Mouse (Mus musculus): ENCODE measurements around the gene Rplp1. TPM values are rescaled to one million over a fixed set of nuclear protein-coding genes. Genes with fewer than 3 reads are reported as not detected.

Rplp1 gene
- polyA plus RNA-seq, 1 experiment from 2014 or later = 1,160 TPM

DNA sequence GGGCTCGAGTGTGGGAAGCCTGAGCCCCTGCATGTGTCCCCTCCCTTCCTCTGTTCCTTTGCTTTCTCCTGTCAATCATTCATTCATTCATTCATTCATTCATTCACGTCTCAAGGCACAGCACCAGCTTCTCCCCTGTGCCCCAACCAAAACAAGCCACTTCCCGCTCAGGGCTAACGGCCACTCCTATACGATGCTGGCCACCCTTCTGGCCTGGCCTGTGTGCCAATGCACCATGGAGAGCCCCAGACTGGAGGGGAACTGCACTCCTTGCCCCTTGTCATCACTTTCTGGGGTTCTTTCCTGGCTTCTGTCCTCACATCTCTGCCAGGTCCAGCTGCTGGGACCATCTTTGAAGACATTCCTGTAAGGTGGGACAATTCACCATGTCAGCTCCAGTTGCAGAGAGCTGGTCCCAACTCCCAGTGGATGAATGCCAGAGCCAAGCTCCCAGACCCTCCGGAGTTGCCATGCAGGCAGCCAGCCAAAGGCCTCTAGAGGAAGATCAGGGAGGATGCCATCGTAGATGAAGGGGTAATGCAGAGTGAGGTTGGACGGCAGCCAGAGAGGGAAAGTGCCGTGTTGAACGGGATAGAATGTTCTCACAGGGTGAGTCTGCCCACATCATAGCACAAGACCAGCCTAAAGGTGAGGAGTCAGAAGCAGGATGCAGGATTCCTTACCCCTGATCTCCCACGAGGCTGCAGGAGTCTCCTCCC lies 26.5 kb downstream of the Rplp1 start:
- Histone ChIP-seq H3K4me1 (ENCODE audit: control insufficient read depth in 2 of 2, insufficient read depth in 2 of 2, low read length in 2 of 2) (peaks cover 23 to 39% of the 10 kb centered on the region in 2 experiments), H3K9ac (ENCODE audit: low read length) (no peak overlapping the region), H3K9me3 (ENCODE audit: control insufficient read depth, low read length) (no peaks in the 10 kb centered on the region), H3K27ac (replicated peaks in 1 of 2; ENCODE audit: control insufficient read depth in 1 of 2, insufficient read depth in 1 of 2, low read depth in 2 of 2, low read length in 2 of 2) (no peak overlapping the region), H3K4me3 (ENCODE audit: control insufficient read depth in 1 of 2, insufficient read depth in 1 of 2, low read depth in 1 of 2, low read length in 2 of 2) (no peak overlapping the region), H3K4me2 (ENCODE audit: low read length) (no peak overlapping the region), H3K27me3 (ENCODE audit: control insufficient read depth, insufficient read depth, low read length) (0 out of 2 replicates have a peak, but pooled peaks cover 2% of the 10 kb centered on the region), H3K36me3 (ENCODE audit: control insufficient read depth, insufficient read depth, low read length) (no peaks in the 10 kb centered on the region)
- WGBS = 37% methylated on average over 11 of the region's 11 CpGs
- peak; percentile 48; the same call in 1 of the 2 replicates for ATAC-seq (ENCODE audit: insufficient number of reproducible peaks, insufficient read depth, low FRiP score, low read depth)

DNA sequence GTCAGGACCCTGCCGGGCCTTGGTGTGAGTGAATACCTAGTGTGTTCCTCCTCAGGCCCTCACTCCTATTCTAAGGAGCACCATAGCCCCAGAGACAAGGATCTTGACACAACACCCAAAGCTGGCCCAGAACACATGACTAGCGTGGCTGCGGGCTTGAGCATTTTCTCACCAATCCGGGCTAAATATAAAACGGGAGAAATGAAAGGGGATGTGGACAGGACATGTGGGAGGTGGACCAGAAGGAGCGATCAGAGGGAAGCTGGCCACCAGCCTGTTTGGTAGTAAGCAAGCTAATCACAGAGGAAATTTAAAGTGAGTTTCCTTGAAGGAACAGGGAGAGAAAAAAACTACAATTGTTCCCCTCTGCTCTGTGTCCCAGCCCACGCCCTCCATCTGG lies 28.4 kb downstream of the Rplp1 start:
- Histone ChIP-seq H3K9ac (ENCODE audit: low read length) (no peak overlapping the region), H3K9me3 (ENCODE audit: control insufficient read depth, low read length) (no peaks in the 10 kb centered on the region), H3K4me1 (ENCODE audit: control insufficient read depth in 2 of 2, insufficient read depth in 2 of 2, low read length in 2 of 2) (peaks cover 23 to 39% of the 10 kb centered on the region in 2 experiments), H3K36me3 (ENCODE audit: control insufficient read depth, insufficient read depth, low read length) (no peaks in the 10 kb centered on the region), H3K27me3 (ENCODE audit: control insufficient read depth, insufficient read depth, low read length) (no peaks in the 10 kb centered on the region), H3K4me3 (ENCODE audit: control insufficient read depth in 1 of 2, insufficient read depth in 1 of 2, low read depth in 1 of 2, low read length in 2 of 2) (no peak overlapping the region), H3K4me2 (ENCODE audit: low read length) (no peak overlapping the region), H3K27ac (replicated peaks in 1 of 2; ENCODE audit: control insufficient read depth in 1 of 2, insufficient read depth in 1 of 2, low read depth in 2 of 2, low read length in 2 of 2) (no peak overlapping the region)
- 71% methylated on average over 7 of the region's 7 CpGs for WGBS
- ATAC-seq (ENCODE audit: insufficient number of reproducible peaks, insufficient read depth, low FRiP score, low read depth) = no peak

DNA sequence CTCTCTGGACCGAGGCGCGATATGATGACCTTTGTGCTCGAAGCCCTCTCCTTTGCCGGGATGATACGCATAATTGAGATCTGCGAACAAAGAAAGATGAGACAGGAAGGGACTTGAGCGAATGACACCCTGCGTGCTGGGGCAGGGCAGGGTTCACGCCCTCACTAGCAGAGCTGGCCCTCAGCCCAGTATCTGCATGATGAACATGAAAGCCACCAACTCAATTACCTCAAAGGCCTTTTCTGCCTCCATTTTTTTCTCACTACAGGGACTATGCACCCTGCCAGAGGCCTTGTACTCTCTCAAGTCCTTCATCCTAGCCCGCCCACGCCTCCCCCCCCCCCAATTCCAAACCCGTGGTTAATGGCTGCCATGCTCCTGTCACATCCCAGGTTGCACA lies 29.4 kb downstream of the Rplp1 start:
- Histone ChIP-seq H3K36me3 (ENCODE audit: control insufficient read depth, insufficient read depth, low read length) (no peaks in the 10 kb centered on the region), H3K27me3 (ENCODE audit: control insufficient read depth, insufficient read depth, low read length) (peaks cover 4% of the 10 kb centered on the region; the same call in 1 of the 2 replicates), H3K4me2 (ENCODE audit: low read length) (no peak overlapping the region), H3K9me3 (ENCODE audit: control insufficient read depth, low read length) (no peaks in the 10 kb centered on the region), H3K27ac (replicated peaks in 1 of 2; ENCODE audit: control insufficient read depth in 1 of 2, insufficient read depth in 1 of 2, low read depth in 2 of 2, low read length in 2 of 2) (peak overlapping the region in 1 of 2 experiments; percentile 33; a peak in 1 of 4 replicates), H3K9ac (ENCODE audit: low read length) (no peak overlapping the region), H3K4me3 (ENCODE audit: control insufficient read depth in 1 of 2, insufficient read depth in 1 of 2, low read depth in 1 of 2, low read length in 2 of 2) (no peak overlapping the region), H3K4me1 (ENCODE audit: control insufficient read depth in 2 of 2, insufficient read depth in 2 of 2, low read length in 2 of 2) (peaks cover 22 to 34% of the 10 kb centered on the region in 2 experiments)
- WGBS = 64% methylated on average over 13 of the region's 13 CpGs
- no peak for ATAC-seq (ENCODE audit: insufficient number of reproducible peaks, insufficient read depth, low FRiP score, low read depth)

DNA sequence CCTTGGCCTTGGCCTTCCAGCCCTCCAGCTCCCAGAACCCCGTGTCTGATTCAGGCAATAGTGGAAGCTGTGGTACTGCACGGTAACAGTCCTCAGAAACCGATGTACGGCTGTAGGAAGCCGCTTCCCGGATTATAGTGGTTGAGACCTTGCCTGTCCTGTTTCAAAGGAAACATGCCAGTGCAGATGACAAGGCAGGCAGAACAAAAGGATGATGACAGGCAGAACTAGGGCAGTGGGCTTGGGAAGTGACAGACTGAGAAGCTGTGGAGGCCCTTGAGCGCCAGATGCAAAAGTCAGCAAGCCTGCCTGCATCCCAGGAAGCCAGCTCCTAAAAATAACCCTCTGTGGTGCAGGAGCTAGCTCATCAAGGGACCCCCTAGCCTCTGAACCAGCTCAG lies 30.0 kb downstream of the Rplp1 start:
- Histone ChIP-seq H3K4me2 (ENCODE audit: low read length) (no peak overlapping the region), H3K27me3 (ENCODE audit: control insufficient read depth, insufficient read depth, low read length) (peaks cover 4% of the 10 kb centered on the region; the same call in 1 of the 2 replicates), H3K36me3 (ENCODE audit: control insufficient read depth, insufficient read depth, low read length) (no peaks in the 10 kb centered on the region), H3K9me3 (ENCODE audit: control insufficient read depth, low read length) (no peaks in the 10 kb centered on the region), H3K9ac (ENCODE audit: low read length) (no peak overlapping the region), H3K4me1 (ENCODE audit: control insufficient read depth in 2 of 2, insufficient read depth in 2 of 2, low read length in 2 of 2) (peaks cover 17 to 29% of the 10 kb centered on the region in 2 experiments), H3K27ac (replicated peaks in 1 of 2; ENCODE audit: control insufficient read depth in 1 of 2, insufficient read depth in 1 of 2, low read depth in 2 of 2, low read length in 2 of 2) (peak overlapping the region in 1 of 2 experiments; percentile 33; a peak in 1 of 4 replicates), H3K4me3 (ENCODE audit: control insufficient read depth in 1 of 2, insufficient read depth in 1 of 2, low read depth in 1 of 2, low read length in 2 of 2) (no peak overlapping the region)
- WGBS = 42% methylated on average over 7 of the region's 7 CpGs
- no peak for ATAC-seq (ENCODE audit: insufficient number of reproducible peaks, insufficient read depth, low FRiP score, low read depth)

DNA sequence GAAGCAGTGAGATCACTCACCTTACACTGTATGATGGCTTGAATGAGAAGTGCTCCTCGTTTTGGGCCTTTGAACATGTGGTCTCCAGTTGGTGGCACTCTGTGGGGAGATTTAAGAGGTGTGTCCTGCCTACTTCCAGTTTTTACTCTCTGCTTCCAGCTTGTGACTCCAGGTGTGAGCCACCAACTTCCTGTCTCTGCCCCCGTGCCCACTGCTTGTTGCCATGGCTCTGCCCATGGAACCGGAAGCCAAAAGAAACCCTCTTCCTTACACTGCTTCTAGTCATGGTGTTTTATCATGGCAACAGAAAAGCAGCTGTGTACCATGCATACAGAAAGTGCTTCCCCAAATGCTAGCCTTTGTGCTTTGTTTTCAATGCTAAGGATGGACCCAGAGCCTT lies 32.2 kb downstream of the Rplp1 start:
- Histone ChIP-seq H3K27ac (replicated peaks in 1 of 2; ENCODE audit: control insufficient read depth in 1 of 2, insufficient read depth in 1 of 2, low read depth in 2 of 2, low read length in 2 of 2) (no peak overlapping the region), H3K4me3 (ENCODE audit: control insufficient read depth in 1 of 2, insufficient read depth in 1 of 2, low read depth in 1 of 2, low read length in 2 of 2) (no peak overlapping the region), H3K4me1 (ENCODE audit: control insufficient read depth in 2 of 2, insufficient read depth in 2 of 2, low read length in 2 of 2) (peaks cover 8 to 21% of the 10 kb centered on the region in 2 experiments; a peak in 3 of 4 replicates), H3K4me2 (ENCODE audit: low read length) (no peak overlapping the region), H3K9me3 (ENCODE audit: control insufficient read depth, low read length) (no peaks in the 10 kb centered on the region), H3K36me3 (ENCODE audit: control insufficient read depth, insufficient read depth, low read length) (no peaks in the 10 kb centered on the region), H3K27me3 (ENCODE audit: control insufficient read depth, insufficient read depth, low read length) (peaks cover 18% of the 10 kb centered on the region), H3K9ac (ENCODE audit: low read length) (no peak overlapping the region)
- 71% methylated on average over 3 of the region's 3 CpGs for WGBS
- no peak for ATAC-seq (ENCODE audit: insufficient number of reproducible peaks, insufficient read depth, low FRiP score, low read depth)

DNA sequence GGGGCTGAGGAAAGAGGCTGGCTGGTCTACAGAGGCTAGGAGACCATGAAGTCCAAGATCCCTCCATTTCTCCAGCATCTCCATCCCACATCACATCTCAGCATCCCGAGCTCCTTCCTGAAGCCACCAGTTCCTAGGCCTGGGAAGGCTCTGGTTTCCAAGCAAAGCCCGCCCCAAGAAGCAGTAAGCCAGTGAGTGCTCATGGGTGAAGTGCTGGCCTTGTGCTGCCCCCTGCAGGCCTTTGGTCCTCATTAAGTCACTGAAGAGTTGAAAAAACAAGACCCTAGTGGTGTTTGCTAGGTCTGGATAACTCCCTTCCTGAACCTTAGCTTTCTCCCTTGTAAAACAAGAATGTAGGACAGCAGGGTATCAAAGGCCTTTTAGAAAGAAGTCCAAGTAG lies 35.5 kb downstream of the Rplp1 start:
- peaks cover 0 to 6% of the 10 kb centered on the region in 2 experiments; a peak in 3 of 4 replicates for H3K4me1 ChIP-seq (ENCODE audit: control insufficient read depth in 2 of 2, insufficient read depth in 2 of 2, low read length in 2 of 2)
- H3K27me3 ChIP-seq (ENCODE audit: control insufficient read depth, insufficient read depth, low read length) = peaks cover 33% of the 10 kb centered on the region
- no peaks in the 10 kb centered on the region for H3K36me3 ChIP-seq (ENCODE audit: control insufficient read depth, insufficient read depth, low read length)
- no peaks in the 10 kb centered on the region for H3K9me3 ChIP-seq (ENCODE audit: control insufficient read depth, low read length)
- no peak overlapping the region for H3K9ac ChIP-seq (ENCODE audit: low read length)
- no peak overlapping the region for H3K4me3 ChIP-seq (ENCODE audit: control insufficient read depth in 1 of 2, insufficient read depth in 1 of 2, low read depth in 1 of 2, low read length in 2 of 2)
- no peak overlapping the region for H3K27ac ChIP-seq (replicated peaks in 1 of 2; ENCODE audit: control insufficient read depth in 1 of 2, insufficient read depth in 1 of 2, low read depth in 2 of 2, low read length in 2 of 2)
- no peak overlapping the region for H3K4me2 ChIP-seq (ENCODE audit: low read length)
- 43% methylated on average over 2 of the region's 2 CpGs for WGBS
- ATAC-seq (ENCODE audit: insufficient number of reproducible peaks, insufficient read depth, low FRiP score, low read depth) = no peak

DNA sequence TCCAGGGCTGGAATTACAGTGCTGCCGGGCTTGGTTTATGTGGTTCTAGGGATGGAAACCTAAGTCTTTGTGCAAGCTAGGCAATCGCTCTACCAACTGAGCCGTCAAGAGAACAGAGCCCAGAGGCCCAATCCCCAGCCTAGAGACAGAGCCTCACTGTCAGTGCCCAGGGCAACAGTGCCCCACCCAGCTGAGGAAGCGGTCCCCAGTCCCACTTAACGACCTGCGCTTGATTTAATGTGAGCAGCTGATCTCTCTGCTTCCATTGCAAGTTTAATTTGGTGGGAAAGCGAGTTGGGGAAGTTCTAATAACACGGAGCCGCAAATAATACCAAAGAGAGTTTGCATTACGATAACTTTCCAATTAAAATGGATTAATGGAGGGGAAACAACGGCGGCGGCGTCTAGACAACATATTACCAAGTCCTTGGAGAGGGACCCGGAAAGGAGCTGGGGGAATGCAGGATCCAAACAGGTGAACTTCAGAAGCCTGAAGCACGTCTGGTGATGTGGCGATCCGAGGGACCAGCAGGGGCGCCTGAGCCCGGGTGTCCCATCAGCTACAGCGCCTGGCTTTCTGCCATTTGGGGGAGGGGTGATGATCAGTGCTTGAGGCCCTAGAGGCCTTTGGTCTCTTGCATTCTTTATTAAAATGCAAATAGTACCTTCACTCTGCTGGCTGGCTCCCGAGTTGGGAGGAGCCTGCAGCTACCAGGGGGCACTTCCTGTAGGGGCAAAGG lies 36.8 kb downstream of the Rplp1 start:
- WGBS = 21% methylated on average over 22 of the region's 22 CpGs
- ATAC-seq (ENCODE audit: insufficient number of reproducible peaks, insufficient read depth, low FRiP score, low read depth) = no peak
- peaks cover 33% of the 10 kb centered on the region for H3K27me3 ChIP-seq (ENCODE audit: control insufficient read depth, insufficient read depth, low read length)

More for the DNA sequence above, 36.8 kb downstream of the Rplp1 start:
- no peaks in the 10 kb centered on the region for H3K9me3 ChIP-seq (ENCODE audit: control insufficient read depth, low read length)
- no peak overlapping the region for H3K9ac ChIP-seq (ENCODE audit: low read length)
- H3K27ac ChIP-seq (replicated peaks in 1 of 2; ENCODE audit: control insufficient read depth in 1 of 2, insufficient read depth in 1 of 2, low read depth in 2 of 2, low read length in 2 of 2) = no peak overlapping the region
- no peak overlapping the region for H3K4me3 ChIP-seq (ENCODE audit: control insufficient read depth in 1 of 2, insufficient read depth in 1 of 2, low read depth in 1 of 2, low read length in 2 of 2)
- H3K4me1 ChIP-seq (ENCODE audit: control insufficient read depth in 2 of 2, insufficient read depth in 2 of 2, low read length in 2 of 2) = peaks cover 0 to 6% of the 10 kb centered on the region in 2 experiments; a peak in 3 of 4 replicates
- no peaks in the 10 kb centered on the region for H3K36me3 ChIP-seq (ENCODE audit: control insufficient read depth, insufficient read depth, low read length)
- H3K4me2 ChIP-seq (ENCODE audit: low read length) = no peak overlapping the region
